Mouse (Mus musculus) Patski (cell line): ENCODE measurements around the gene B3gnt3. TPM values are rescaled to one million over a fixed set of nuclear protein-coding genes. Genes with fewer than 3 reads are reported as not detected.
"Not testable (repeated sequence)": the region's sequence is repeated elsewhere in the genome, so short reads cannot be mapped to it uniquely, and the experiment has no call there.

Source experiments
- ATAC-seq: fragments of 100-300 bp; one replicate; pipeline ENCODE4 v1.8.0; 2021
- CTCF ChIA-PET: fragments of 350-600 bp; sonication (Branson Sonifier 250); formaldehyde crosslinking; loops from one replicate; lab custom pipeline; 2022; ENCODE audit warnings: inconsistent platforms; lab: Charles Lee
- POLR2A ChIA-PET: fragments of 350-600 bp; sonication (Branson Sonifier 250); formaldehyde crosslinking; loops from one replicate; lab custom pipeline; 2022; ENCODE audit warnings: antibody characterized with exemption, inconsistent platforms; lab: Charles Lee
- DNase-seq: peaks from one replicate; pipeline ENCODE4 v3.0.0-alpha.2; 2011; ENCODE audit warnings: low read depth, low spot score
- H3K27me3 ChIP-seq: fragments of 371-371 bp; one replicate; pipeline ENCODE4 v1.5.1; 2021
- CTCF ChIP-seq: fragments of 100-300 bp; IDR thresholded peaks from one replicate; pipeline ENCODE4 v1.5.1; 2021
- in situ Hi-C: fragments of 300-500 bp; cut with MboI; formaldehyde crosslinking; loops from 3 replicates; pipeline ENCODE4 v1.11.1; 2018; ENCODE audit warnings: low pct_unique_long_range_greater_than_20kb, mixed read lengths
- polyA plus RNA-seq: library from polyadenylated mRNA; unstranded; gene quantifications from one replicate; pipeline ENCODE4 v1.2.3, GENCODE M21; 2021

Gene B3gnt3
- 1.4 TPM for polyA plus RNA-seq

- in situ Hi-C loops = no loop called here
- ChIA-PET CTCF (interaction anchor here (1.1 kb wide), 1 partner anchor 16 kb away, joined by 5 read pairs; no protein-coding TSS in a partner anchor), POLR2A (no interaction called here)
- no peak for TF ChIP-seq CTCF
- H3K27me3 ChIP-seq = no peaks in the 10 kb centered on the region
- no peak for ATAC-seq
- no peak for DNase-seq
These were observed at the start of gene B3gnt3 for GRCm38 (mm10) chr8:71701414-71702086. B3gnt3 (minus strand) TSS chr8:71701789.

- CTCF ChIA-PET, ATAC-seq, H3K27me3 ChIP-seq, DNase-seq, POLR2A ChIA-PET: not testable (repeated sequence)
- in situ Hi-C loops = loop anchor here (5.0 to 25.0 kb wide), 3 partner anchors 238 to 462 kb away; partner anchors contain the start of gene Hsh2d
These were observed 47.9 kb upstream of the B3gnt3 start for GRCm38 (mm10) chr8:71749321-71750075.

GRCm38 (mm10) chr8:71747082-71747481 lies 45.5 kb upstream of the B3gnt3 start:
- DNase-seq, CTCF ChIA-PET, POLR2A ChIA-PET, H3K27me3 ChIP-seq, ATAC-seq: not testable (repeated sequence)
- in situ Hi-C loops = loop anchor here (5.0 kb wide), 1 partner anchor 460 kb away; no protein-coding TSS in a partner anchor

- ChIA-PET CTCF (interaction anchor here (1.0 kb wide), 1 partner anchor 14 kb away, joined by 3 read pairs; no protein-coding TSS in a partner anchor), POLR2A (no interaction called here)
- H3K27me3 ChIP-seq = no peaks in the 10 kb centered on the region
- DNase-seq (no peak), ATAC-seq (no peak)
- no peak for TF ChIP-seq CTCF
- in situ Hi-C loops = loop anchor here (5.0 kb wide), 1 partner anchor 458 kb away; no protein-coding TSS in a partner anchor
These were observed 43.7 kb upstream of the B3gnt3 start for GRCm38 (mm10) chr8:71745322-71745721.

GRCm38 (mm10) chr8:71742783-71743182 lies 41.2 kb upstream of the B3gnt3 start:
- H3K27me3 ChIP-seq = no peaks in the 10 kb centered on the region
- no peak for TF ChIP-seq CTCF
- CTCF ChIA-PET = no interaction called here
- ATAC-seq (no peak), DNase-seq (no peak)
- in situ Hi-C loops = no loop called here
- POLR2A ChIA-PET = no interaction called here

GRCm38 (mm10) chr8:71741687-71742114 lies 40.1 kb upstream of the B3gnt3 start:
- DNase-seq = no peak
- no peaks in the 10 kb centered on the region for H3K27me3 ChIP-seq
- ATAC-seq = no peak
- no peak for TF ChIP-seq CTCF
- in situ Hi-C loops = no loop called here
- CTCF ChIA-PET = no interaction called here
- POLR2A ChIA-PET = no interaction called here

GRCm38 (mm10) chr8:71741226-71741625 lies 39.6 kb upstream of the B3gnt3 start:
- ATAC-seq = no peak
- no peaks in the 10 kb centered on the region for H3K27me3 ChIP-seq
- ChIA-PET POLR2A (no interaction called here), CTCF (no interaction called here)
- DNase-seq = no peak
- in situ Hi-C loops = no loop called here
- no peak for TF ChIP-seq CTCF

- in situ Hi-C loops, H3K27me3 ChIP-seq, CTCF ChIA-PET, ATAC-seq, DNase-seq: not testable (repeated sequence)
- POLR2A ChIA-PET = interaction anchor here (0.6 kb wide), 1 partner anchor 45 kb away, joined by 3 read pairs; no protein-coding TSS in a partner anchor
These were observed 36.7 kb upstream of the B3gnt3 start for GRCm38 (mm10) chr8:71738316-71738715.

GRCm38 (mm10) chr8:71731652-71732230 lies 30.2 kb upstream of the B3gnt3 start:
- TF ChIP-seq CTCF = no peak
- DNase-seq (no peak), ATAC-seq (peak; percentile 50)
- CTCF ChIA-PET = interaction anchor here (1.1 to 1.8 kb wide), 4 partner anchors 14 to 23 kb away, joined by 3 to 9 read pairs (median 4); no protein-coding TSS in a partner anchor
- POLR2A ChIA-PET = no interaction called here
- in situ Hi-C loops = no loop called here
- H3K27me3 ChIP-seq = no peaks in the 10 kb centered on the region

GRCm38 (mm10) chr8:71728826-71729620 lies 27.4 kb upstream of the B3gnt3 start:
- DNase-seq (no peak), ATAC-seq (no peak)
- no peaks in the 10 kb centered on the region for H3K27me3 ChIP-seq
- TF ChIP-seq CTCF = no peak
- ChIA-PET CTCF (interaction anchor here (1.9 kb wide), 1 partner anchor 20 kb away, joined by 5 read pairs; no protein-coding TSS in a partner anchor), POLR2A (no interaction called here)
- in situ Hi-C loops = no loop called here
